Mouse (Mus musculus): Measurements from ENCODE around the gene Ccnd1.

The Ccnd1 gene

GRCm38 (mm10) chr7:144938661-144939343 lies 923 bp downstream of the Ccnd1 start:
- DNase-seq (ENCODE audit: low read depth, low spot score) = no peak

GRCm38 (mm10) chr7:144937899-144938517 lies 1.7 kb downstream of the Ccnd1 start:
- DNase-seq (ENCODE audit: low read depth, low spot score) = no peak

GRCm38 (mm10) chr7:144937490-144937889 lies 2.2 kb downstream of the Ccnd1 start:
- DNase-seq (ENCODE audit: low read depth, low spot score) = peak; percentile 81

GRCm38 (mm10) chr7:144936311-144936880 lies 3.3 kb downstream of the Ccnd1 start:
- DNase-seq (ENCODE audit: low read depth, low spot score) = no peak

GRCm38 (mm10) chr7:144935563-144935962 lies 4.2 kb downstream of the Ccnd1 start:
- no peak for DNase-seq (ENCODE audit: low read depth, low spot score)

- DNase-seq (ENCODE audit: low read depth, low spot score) = no peak
These were observed 4.8 kb downstream of the Ccnd1 start for GRCm38 (mm10) chr7:144934901-144935300.

- no peak for DNase-seq (ENCODE audit: low read depth, low spot score)
These were observed 5.9 kb downstream of the Ccnd1 start for GRCm38 (mm10) chr7:144933796-144934195.

- DNase-seq (ENCODE audit: low read depth, low spot score) = no peak
These were observed 6.4 kb downstream of the Ccnd1 start for GRCm38 (mm10) chr7:144933336-144933735.

- DNase-seq (ENCODE audit: low read depth, low spot score) = no peak
These were observed 7.3 kb downstream of the Ccnd1 start for GRCm38 (mm10) chr7:144932389-144932937.

- no peak for DNase-seq (ENCODE audit: low read depth, low spot score)
These were observed 7.9 kb downstream of the Ccnd1 start for GRCm38 (mm10) chr7:144931778-144932177.

GRCm38 (mm10) chr7:144929931-144930330 lies 9.8 kb downstream of the Ccnd1 start:
- no peak for DNase-seq (ENCODE audit: low read depth, low spot score)

GRCm38 (mm10) chr7:144929506-144929905 lies 10.2 kb downstream of the Ccnd1 start:
- no peak for DNase-seq (ENCODE audit: low read depth, low spot score)

- DNase-seq (ENCODE audit: low read depth, low spot score) = no peak
These were observed 10.9 kb downstream of the Ccnd1 start for GRCm38 (mm10) chr7:144928889-144929210.

GRCm38 (mm10) chr7:144928009-144928888 lies 11.5 kb downstream of the Ccnd1 start:
- DNase-seq (ENCODE audit: low read depth, low spot score) = no peak

GRCm38 (mm10) chr7:144927591-144927990 lies 12.1 kb downstream of the Ccnd1 start:
- DNase-seq (ENCODE audit: low read depth, low spot score) = no peak

GRCm38 (mm10) chr7:144918823-144919222 lies 20.9 kb downstream of the Ccnd1 start:
- DNase-seq (ENCODE audit: low read depth, low spot score) = no peak

- DNase-seq (ENCODE audit: low read depth, low spot score) = peak; percentile 91
These were observed 24.6 kb downstream of the Ccnd1 start, which contains the start of gene LTO1 for GRCm38 (mm10) chr7:144914948-144915750. LTO1 (plus strand) TSS chr7:144915100.

GRCm38 (mm10) chr7:144914296-144914947 lies 25.3 kb downstream of the Ccnd1 start:
- no peak for DNase-seq (ENCODE audit: low read depth, low spot score)

- DNase-seq (ENCODE audit: low read depth, low spot score) = no peak
These were observed 26.8 kb downstream of the Ccnd1 start for GRCm38 (mm10) chr7:144912897-144913296.

GRCm38 (mm10) chr7:144911121-144911520 lies 28.6 kb downstream of the Ccnd1 start:
- no peak for DNase-seq (ENCODE audit: low read depth, low spot score)

Measured in retina, postnatal 7 days (tissue).